Mouse (Mus musculus): ENCODE measurements at regions not wholly inside any gene's neighbourhood (a gene's known extent, or its start where the extent isn't known, plus 50 kb on each side); places are given as distances from the start of the nearest gene placed in this dataset.
"Not testable (repeated sequence)": the region's sequence is repeated elsewhere in the genome, so short reads cannot be mapped to it uniquely, and the experiment has no call there.

DNA sequence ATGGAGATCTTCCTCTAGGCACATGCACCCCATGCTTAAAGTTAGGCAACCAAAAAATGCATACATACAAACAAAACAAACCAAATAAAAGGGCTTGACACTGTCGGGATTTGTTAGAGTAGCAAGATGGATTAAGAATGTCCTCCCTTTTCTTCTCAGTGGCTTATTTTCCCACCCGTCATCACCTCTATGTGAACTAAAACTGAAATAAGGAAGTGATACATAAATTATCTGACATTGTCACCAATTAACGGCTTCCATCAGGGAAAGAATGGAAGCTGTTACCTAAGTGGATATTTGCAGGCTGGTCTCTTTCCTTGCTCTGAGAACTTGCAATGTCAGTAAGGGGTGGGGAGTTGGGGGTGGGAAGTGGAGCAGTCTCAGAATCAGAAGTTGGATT is 541.5 kb downstream of the Diaph3 start:
- DNase-seq, result no peak

DNA sequence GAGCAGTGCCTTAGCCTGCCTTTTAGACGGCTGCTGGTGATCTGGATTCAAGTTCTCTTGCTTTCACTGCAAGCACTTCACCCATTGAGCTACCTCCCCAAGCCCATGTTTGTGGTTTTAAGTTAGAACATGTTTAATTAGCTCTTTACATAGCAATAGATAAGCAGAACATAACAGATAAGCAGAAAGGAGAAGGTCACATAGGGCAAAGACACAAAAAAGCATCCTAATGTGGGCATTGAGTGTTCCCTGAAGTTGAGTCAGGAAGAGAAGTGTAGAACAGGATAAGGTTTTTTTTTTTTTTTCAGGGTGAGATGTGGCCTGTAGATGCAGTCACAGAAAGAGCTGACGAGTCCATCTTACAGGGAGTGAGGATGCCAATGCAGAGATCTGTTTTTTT is 552.5 kb downstream of the Diaph3 start:
- DNase-seq, result no peak

DNA sequence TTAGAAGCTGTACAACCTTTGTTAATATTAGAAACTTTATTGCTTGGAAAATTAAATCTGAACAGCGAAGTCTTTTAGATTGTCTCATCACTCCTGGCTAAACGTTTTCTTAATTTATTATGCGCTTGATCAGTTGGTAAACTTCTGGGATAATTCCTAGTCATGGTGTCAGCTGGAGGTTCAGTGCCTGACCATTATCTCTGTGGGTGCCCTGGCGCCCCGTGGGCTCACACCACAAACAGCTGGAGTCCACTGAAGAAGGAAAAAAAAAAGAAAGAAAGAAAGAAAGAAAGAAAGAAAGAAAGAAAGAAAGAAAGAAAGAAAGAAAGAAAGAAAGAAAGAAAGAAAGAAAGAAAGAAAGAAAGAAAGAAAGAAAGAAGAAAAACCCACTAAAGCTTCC is 555.1 kb downstream of the Diaph3 start:
- DNase-seq, result not testable (repeated sequence)

DNA sequence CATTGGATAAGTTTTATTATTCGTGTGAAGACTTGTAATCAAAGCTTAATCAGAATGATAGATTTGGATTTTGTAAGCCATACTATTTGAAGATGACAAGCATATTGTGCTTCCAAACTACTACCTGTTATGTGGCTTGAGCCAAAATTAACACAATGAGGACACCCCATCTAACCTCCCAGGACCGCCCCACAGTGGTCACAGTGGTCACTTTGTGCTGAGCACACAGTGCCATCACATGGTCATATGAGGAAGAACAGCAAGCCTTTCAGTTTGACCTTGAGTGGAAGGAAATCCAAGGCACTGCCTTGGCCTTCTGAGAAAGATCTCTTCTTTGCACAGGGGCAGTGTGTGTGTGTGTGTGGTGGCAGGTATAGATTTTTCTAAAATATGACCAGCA is 578.3 kb downstream of the Diaph3 start:
- DNase-seq, result peak; percentile 2 to 12

DNA sequence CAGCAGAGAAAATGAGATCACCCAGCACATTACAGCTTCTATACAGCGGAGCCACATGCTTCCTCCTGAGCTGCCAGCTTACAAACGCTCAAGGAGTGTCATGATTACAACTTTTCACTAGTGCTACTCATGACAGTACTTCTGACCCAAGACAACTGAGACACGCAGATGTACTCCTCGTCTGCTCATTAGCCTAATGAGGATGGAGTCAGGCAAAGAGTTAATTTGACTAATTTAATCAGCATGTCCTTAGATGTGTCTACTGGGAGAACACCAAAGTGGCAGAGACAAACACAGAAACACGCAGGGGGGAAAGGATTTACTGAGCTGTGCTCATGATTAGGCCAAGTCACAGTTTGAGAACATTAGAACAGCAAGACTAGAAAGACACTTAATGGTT is 603.0 kb downstream of the Diaph3 start:
- DNase-seq, result no peak

DNA sequence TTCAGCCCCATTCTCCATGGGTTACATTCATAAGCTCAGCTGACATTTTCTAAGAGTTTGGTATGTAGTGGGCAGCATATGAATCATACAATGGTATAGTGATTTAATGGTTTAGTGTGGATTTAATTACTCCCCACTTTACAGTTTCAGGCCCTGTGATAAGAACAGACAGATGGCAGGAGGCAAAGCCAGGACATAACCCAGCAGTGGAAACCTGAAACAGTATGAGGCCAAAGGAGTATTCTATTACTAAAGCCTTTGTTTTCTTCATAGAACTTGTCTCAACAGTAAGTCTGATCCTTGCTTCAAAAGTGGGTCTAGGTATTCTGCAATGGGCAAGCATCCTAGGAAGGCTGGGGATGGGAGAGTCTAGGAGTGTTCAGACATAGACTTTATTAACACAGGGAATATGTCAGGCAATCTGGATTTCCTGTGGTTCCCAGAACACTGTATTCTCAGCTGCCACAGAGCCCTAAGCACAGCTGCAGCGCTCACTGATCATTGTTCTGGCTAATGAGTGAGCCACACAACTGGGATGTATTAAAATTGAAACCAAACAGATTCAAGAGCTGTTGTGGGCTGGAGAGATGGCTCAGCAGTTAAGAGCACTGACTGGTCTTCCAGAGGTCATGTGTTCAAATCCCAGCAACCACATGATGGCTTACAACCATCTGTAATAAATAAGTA is 604.6 kb downstream of the Diaph3 start:
- DNase-seq, result no peak

DNA sequence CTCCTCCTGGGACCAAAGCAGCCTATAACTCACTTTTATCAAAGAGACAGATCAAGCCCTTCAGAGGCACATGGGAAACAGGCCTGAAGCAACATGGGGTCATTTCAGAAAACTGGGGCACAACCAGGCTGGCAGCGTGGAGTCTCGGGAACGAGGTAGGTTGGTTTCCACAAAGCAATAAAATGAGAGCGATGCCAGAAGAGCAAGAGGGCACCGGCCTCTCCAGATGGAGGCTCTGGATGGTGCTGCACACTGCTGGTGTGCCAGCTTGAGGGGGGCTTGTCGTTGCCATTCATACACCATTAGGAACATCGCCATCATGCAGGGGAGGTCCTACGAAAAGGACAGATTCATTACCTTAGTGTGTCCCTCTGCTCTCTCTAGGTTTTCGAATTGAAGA is 630.6 kb downstream of the Diaph3 start:
- DNase-seq, result peak; percentile 58 to 59

DNA sequence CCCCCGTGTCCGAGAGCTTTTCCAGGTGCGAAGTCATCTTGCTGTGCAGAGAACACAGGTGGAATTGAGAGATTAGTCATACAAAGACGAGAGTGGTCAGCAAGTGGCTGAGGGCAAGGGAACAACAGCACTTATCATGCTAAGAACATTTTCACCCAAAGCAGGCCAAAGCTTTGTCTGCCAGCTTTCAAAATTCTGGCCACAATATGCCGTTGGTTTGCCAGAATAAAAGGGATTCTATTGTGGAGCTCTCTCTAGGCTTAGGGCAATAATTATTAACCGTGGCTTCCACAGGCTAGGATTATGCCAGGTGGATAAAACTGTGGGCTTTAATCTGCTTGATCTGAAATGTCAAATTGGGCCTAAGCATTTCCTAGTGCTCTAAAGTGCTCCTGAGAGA is 631.3 kb downstream of the Diaph3 start:
- DNase-seq, result peak; percentile 25 to 27

DNA sequence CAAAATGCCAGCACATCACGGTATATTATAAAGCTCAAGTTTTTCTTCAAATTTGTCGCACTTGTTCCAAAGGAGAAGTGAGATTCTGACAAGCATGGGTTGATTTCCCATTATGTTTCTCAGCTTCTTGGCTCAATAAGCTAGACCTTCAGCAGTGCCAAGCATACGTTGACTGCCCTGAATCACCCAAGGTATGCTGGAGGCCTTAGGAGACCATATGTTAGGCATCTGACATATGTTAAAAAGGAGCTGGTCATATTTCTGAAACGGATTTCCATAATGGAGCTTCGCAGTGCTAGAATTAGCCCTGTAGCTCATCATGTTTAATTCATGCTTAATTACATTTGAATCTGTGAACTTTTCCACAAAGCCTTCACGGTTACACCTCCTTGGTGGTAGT is 634.7 kb downstream of the Diaph3 start:
- peak; percentile 40 to 52 for DNase-seq

DNA sequence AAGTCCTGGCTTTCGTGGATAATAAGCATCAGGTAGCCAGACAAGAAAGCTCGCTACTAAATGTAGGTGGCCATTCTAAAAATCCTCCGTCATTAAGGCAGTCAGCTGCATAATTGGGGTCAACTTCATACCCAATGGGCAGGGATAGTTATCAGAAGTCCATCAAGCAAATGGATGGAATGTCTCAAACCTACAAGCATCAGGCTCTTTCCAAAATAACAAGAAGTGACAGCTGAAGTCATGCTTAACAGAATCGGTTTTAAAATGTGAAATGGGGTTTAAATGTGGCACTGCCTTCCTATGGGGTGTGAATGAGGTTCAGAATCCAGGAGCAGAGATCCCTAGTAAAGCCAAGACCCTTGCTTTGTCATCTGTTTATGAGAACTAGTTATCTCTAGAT is 650.2 kb downstream of the Diaph3 start:
- no peak for DNase-seq

DNA sequence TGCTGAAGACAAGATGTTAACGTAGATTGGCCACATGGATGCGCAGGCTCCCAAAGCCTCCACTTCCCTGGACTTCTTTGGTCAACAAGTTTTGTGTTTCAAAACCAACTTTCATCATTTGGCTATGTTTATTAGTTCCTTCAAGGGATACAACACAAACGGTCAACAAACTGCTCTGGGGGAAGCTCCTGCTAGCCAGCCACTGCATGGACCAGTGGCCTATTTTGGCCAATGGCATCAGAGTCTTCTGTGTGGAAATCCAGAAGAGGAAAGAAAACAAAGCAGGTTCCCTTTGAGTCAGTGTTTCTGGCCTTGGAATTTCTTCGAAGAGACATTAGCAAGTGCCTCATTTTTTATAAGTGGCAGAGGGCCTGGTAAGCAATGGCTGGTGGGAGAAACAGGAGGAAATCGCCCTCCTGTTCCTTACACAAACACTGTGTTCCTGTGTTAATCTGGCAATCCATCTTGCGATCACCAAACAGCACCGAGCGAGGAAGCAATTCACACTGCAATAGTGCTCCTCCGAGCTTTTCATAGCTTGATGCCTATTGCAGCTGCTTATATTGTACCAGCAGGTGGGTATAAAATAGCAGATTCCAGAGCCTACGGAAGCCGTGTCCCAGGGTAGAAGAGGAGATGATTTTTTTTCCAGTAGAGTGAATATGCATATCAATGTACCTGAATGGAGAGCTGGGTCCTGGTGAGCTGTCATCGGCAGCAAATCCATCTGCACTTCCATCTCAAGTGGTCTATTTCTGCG is 651.0 kb downstream of the Diaph3 start:
- DNase-seq, result no peak

DNA sequence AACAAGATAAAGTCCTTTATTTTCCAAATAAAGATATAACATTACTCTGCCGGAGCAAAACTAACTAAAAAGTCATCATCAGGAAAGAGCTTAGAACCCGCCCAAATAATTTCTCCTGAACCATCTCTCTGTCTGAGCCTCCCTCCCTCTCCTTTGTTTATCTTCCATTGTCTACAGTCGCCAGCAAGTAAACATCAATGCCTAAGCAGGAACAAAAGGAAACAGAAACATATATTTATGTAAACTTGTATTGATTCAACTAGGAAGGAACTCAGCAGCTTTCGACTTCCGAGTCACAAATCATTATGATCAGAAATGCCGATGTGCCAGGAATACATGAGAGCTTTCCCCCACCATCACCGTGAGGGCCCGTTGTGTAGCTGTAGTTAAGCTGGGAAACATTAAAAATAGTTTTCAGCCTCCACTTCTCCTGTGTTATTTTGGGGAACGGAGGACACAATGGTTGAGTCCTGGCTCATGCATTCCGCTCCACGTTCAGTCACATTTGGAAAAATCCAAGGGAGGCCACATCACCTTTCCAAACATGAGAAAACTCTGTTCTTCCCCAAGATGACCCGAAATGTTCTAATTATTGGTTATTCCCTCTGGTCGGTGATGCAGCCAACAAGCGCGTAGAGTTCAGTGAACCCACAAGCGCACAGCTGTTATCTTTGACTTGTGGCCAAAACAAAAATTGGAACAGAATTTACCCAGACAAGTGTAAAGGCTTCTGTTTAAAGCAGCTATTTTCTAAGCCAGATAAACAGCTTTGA is 651.8 kb downstream of the Diaph3 start:
- peak; percentile 56 to 64 for DNase-seq

DNA sequence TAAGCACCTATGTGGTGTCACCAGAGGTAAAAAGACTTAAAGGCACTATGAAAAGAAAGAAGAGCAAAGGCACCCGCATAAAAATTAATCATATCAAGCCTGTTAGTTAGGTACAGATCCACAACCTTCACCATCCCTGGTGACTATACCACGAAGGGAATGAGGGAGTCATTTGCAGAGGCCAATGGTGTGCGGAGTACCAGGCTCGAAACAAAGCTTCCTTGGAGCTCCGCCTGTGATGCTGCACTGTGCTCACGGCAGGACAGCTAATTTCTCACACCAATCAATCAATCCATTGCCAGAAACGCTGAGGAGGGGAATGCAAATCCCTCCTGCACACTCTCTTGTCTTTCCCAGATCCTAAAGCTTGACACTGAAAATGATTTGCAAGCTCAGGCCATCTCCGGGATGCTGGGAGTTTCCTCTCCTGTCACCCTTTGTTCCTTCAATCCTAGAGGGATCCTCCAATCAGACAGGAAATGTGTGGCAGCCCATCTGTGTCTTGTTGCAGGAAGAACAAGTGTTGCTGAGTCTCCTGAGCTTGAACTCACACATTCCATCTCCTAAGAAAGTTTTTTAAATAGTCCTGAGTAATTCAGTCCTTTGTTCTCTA is 653.6 kb downstream of the Diaph3 start:
- no peak for DNase-seq

DNA sequence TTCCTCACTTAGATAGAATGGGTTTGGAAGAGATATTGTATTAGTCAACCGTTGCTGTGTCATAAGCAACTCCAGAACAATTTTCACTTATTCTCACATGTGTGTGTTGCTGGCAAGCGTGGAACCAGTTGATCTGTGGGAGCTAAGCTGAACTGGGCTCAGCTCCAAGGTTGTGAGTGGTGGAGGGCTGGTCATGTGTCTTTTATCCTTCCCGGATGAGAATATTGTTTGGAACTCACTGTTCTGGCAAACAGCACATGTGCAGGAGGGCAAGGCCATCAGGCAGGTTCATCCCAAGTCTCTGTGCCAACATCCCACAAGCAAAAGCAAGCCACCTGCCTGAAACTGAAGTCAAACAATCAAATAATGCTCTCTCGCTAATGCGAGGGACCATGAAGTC is 656.8 kb downstream of the Diaph3 start:
- peak; percentile 45 to 48 for DNase-seq

DNA sequence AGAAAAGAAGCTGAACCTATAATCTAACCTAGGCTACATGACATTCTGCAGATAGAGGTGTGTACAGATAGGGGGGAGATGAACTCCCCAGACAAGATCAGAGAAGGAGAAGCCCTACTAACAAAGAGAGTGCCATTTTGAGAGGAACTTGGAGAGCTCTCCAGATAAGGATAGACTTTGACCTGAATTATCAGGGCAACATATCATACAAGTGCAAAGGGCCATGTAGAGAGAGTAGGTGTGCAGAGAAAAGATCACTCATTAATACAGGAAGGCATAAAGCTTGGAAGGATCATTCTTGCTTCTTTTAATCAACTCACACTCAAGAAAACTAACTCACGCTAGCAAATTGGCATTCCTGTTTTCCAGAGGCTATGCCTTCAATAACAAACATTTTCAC is 667.4 kb downstream of the Diaph3 start:
- no peak for DNase-seq

DNA sequence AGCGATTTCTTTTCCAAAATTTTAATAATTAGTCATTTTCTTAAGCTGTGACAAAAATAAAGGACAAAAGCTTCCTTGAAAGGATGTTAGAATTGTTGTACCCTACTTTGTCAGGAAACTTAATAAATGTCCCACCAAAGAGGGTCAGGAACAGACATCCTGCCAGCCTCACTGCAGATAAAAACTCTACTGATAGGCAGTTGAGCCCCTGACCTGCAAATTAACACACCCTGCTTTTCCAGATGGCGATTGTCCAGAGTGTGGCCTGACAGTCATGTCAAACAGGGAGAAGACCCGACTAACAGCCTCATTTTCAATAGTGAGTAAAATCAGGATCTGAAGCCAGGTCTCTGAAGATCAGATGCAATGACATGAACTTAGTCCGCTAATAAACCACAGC is 670.6 kb downstream of the Diaph3 start:
- DNase-seq, result no peak

DNA sequence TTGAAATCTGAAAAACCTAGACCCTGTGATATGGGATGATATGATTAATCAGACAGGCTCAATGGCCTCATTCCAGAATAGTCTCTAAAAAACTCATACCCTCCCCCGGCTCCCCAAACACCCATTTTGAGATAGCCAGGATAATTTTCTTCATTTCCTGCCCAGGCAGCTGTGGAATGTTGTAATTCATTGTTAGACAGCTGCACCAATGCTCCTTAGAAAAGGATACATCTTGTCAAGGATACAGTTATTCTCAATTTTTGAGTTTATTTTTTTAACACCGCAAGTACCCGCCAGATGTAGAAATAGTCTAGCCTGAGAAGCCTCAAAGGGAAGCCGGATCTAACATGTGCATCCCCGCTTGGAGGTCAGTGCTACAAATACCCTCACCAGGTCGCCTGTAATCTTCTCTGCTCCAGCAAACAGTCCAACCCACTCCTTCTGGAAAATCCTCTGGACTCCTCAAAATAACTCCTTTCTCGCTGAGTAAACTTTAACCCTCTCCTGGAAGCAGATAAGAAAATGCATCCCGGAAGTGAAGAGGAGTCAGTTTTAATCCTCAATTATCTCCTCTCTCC is 673.1 kb downstream of the Diaph3 start:
- DNase-seq, result no peak

DNA sequence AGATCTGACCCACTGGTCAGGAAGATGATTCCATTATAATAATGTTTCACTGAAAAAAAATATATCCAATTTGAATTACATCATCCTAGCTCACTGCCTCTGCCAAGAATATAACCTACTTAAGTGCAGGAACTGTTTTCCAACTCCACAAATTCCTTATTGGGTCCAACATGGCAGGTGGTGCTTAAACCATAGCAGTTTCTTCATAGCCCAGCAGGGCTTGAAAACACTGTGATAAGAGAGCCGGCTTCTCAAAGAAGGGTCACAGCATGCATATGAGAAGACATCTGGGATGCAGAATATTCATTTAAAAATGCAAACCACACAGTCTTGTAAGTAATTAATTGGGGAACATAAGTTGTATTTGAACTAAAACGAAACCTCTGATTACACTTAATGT is 677.6 kb downstream of the Diaph3 start:
- no peak for DNase-seq

DNA sequence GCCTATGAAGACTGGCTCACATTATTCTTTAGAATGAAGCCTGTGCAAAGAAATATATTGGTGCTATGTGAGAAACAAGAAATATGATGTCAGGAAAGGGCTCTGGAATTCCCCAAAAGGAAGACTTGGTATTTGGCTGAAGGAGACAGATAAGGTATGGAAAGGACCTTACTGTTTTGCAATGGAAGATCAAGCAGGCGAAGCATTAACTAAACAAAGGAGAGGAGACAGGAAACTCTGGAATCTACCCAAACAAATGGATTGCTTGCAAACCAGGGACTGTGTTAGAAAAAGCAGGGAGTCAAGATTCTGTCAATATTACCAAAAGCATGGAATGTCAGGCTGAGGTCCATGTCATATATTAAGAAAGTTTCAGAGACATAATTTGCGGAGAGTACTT is 687.9 kb downstream of the Diaph3 start:
- no peak for DNase-seq

DNA sequence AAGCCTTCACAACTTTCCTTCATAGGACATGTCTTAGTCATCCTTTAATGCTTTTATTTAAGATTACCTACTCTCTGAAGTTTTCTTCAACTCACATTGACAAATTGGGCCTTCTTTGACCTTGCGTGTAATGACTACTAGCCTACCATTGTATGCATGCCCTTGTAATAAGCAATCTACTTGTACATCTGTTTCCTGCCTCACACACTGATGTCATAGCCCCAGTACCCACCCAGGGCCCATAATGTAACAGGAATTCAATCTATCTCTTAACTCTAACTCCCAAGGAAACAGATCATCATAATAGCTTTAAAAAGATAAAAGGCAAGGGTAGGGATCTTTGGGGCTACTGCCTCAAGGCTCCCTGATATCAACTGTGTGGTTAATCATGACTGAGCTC is 690.4 kb downstream of the Diaph3 start:
- DNase-seq, result no peak

DNA sequence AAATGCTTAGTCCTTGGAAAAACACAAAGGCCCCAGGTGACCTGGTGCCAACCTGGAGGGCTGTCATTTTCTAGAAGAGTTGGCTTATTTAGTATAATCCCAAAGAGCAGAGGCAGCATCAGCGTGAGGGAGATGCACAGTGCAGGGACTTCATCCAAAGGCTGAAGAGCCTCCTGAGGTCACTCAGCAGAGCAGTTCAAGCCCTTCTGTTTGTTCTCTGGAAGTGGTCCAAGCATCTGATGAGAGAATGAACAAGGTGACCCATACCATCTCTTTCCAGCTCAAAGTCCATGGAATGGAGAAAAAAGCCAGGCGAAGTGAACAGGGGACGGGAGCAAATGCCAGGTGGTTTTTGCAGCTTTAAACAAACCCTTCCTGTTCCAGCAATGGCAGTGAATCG is 695.9 kb downstream of the Diaph3 start:
- peak; percentile 13 to 17 for DNase-seq

DNA sequence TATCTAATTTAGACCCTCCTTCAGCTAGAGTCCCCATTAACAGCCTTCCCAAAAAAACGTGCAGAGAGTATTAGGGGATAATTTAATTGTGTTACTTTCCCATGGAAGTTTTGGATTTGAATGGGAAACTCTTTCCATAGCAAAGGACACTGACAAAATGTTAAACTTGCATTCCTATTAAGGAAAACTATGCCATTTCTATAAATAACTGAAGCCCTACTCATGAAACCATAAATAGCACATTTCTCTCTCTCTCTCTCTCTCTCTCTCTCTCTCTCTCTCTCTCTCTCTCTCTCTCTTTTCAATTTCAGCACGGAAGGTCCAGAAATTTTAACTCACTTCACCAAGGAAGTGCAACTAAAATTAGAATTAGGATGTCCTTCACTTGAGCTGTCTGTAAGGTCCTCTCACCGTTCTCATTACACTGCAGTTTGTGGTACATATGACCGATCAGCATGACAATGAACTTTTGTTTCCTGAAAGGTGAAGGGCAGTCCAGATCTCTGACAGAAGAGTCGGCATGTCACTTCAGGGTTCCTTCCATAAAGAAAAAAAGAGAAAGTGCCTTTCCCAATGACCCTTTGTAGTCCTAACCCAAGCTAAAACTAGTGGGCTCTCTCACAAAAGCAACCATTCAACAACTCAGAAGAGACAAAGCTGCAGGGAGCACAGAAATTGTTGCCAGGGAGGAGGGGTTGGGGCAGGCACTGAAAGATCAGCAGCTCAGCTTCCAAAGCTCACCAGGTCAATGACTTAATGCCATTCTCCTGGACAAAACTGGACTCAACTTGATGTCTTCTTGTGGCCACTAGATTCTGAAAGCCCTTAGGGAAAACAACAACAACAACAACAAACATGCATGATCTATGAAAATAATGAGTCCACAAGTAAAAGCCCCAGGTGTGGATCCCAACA is 696.9 kb downstream of the Diaph3 start:
- no peak for DNase-seq

Data from cerebellum, adult 18-20 months (tissue).